Mouse (Mus musculus) embryonic fibroblast, embryonic 13.5 days (primary cell): ENCODE measurements around the gene Trim39. TPM values are rescaled to one million over a fixed set of nuclear protein-coding genes. Genes with fewer than 3 reads are reported as not detected.
"Not testable (repeated sequence)": the region's sequence is repeated elsewhere in the genome, so short reads cannot be mapped to it uniquely, and the experiment has no call there.

Experiments used
- H3K27ac ChIP-seq: 2 replicates; pipeline ENCODE4 v1.5.1; 2012; ENCODE audit warnings: low read length, control low read depth, inconsistent platforms; ENCODE audit not compliant: insufficient read depth
- H3K4me1 ChIP-seq: 2 replicates; pipeline ENCODE4 v1.6.1; 2011; ENCODE audit warnings: low read length; ENCODE audit not compliant: control insufficient read depth, insufficient read depth
- H3K4me3 ChIP-seq: 2 replicates; pipeline ENCODE4 v1.5.1; 2011; ENCODE audit warnings: mild to moderate bottlenecking, control low read depth, low read length; ENCODE audit not compliant: insufficient read depth
- CTCF ChIP-seq: IDR thresholded peaks from 2 replicates; pipeline ENCODE4 v1.5.1; 2011; ENCODE audit warnings: mild to moderate bottlenecking, control low read depth, low read length, moderate library complexity, borderline replicate concordance; ENCODE audit not compliant: insufficient read depth
- POLR2A ChIP-seq: IDR thresholded peaks from 2 replicates; pipeline ENCODE4 v1.6.1; 2011; ENCODE audit warnings: low read depth, mild to moderate bottlenecking, control low read depth, low read length, moderate library complexity
- polyA plus RNA-seq: library from polyadenylated mRNA; stranded (reverse); fragments of >200 nt; gene quantifications from 2 replicates; pipeline ENCODE4 v1.2.4, GENCODE M21; 2011; ENCODE audit warnings: low read depth; ENCODE audit not compliant: missing spikeins, insufficient read length

Trim39 gene
- polyA plus RNA-seq, 1 experiment: 13.2 TPM

GRCm38 (mm10) chr17:36252250-36252876 is 19.7 kb downstream of the Trim39 start:
- Histone ChIP-seq H3K4me1 (no peaks in the 10 kb centered on the region), H3K4me3 (peak overlapping the region; percentile 13; the same call in 1 of the 2 replicates), H3K27ac (no peak overlapping the region)
- TF ChIP-seq POLR2A (no peak), CTCF (no peak)

- no peak overlapping the region for H3K27ac ChIP-seq
- TF ChIP-seq POLR2A: no peak
- no peak overlapping the region for H3K4me3 ChIP-seq
- H3K4me1 ChIP-seq: no peaks in the 10 kb centered on the region
Observed at GRCm38 (mm10) chr17:36248886-36249285, 23.2 kb downstream of the Trim39 start.

DNA sequence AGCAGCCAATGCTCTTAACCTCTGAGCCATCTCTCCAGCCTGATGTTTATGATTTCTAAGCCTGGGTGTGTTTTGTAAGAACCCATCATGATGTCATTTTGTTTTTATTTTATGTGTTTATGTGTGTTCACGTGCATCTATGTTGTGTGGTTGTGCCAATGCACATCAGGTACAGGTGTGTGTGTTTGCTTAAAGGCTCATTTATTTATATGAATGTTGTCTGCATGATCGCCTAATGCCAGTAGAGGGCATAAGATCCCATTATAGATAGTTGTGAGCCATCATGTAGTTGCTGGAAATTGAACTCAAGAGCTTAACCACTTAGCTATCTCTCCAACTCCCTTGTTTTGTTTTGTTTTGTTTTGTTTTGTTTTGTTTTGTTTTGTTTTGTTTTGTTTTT is 26.3 kb downstream of the Trim39 start:
- Histone ChIP-seq H3K27ac (no peak overlapping the region), H3K4me3 (no peak overlapping the region), H3K4me1 (no peaks in the 10 kb centered on the region)
- TF ChIP-seq CTCF (no peak), POLR2A (no peak)

DNA sequence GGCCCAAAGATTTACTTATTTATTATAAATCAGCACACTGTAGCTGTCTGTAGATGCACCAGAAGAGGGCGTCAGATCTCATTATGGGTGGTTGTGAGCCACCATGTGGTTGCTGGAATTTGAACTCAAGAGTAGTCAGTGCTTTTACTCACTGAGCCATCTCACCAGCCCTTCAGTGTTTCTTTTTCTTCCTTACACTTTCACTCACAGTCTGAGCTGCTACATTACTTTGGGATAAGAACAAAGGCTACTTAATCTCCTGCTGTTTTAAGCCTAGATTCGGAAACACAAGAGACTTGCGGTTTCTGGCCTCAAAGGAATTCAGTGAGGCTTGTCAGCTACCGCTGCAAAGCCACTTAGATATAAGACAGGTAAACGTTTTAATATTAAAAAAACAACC is 28.0 kb downstream of the Trim39 start:
- H3K4me1 ChIP-seq: no peaks in the 10 kb centered on the region
- H3K4me3 ChIP-seq: no peak overlapping the region
- no peak for TF ChIP-seq POLR2A
- no peak for TF ChIP-seq CTCF
- no peak overlapping the region for H3K27ac ChIP-seq

DNA sequence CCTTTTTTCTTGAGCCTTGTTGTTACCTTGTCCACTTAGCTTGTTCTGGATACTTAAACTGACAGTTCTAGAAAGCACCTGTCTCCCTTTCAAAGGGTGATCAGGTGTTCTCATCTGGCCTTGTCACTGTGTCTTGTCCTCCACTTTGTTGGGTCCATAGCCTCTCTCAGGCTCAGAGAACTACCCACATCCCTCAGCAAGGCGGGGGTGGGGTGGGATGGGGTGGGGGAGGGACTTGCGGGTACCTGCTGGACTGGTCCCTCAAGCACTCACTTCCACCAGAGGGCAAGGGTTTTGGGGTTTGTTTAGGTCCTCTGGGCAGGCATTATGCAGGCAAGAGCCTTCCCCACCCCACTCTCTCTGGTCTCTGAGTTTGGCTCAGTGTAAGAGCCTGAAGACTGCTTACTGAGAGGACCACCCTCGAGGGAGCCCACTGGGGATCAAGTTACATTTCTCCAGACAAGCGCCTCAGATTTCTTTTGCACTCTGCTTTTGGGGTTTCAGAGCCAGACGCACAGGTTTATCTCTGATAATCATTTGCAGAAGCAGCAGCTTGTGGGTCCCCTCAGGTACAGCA is 31.3 kb downstream of the Trim39 start:
- Histone ChIP-seq H3K4me1 (no peaks in the 10 kb centered on the region), H3K27ac (no peak overlapping the region), H3K4me3 (no peak overlapping the region)
- TF ChIP-seq CTCF (no peak), POLR2A (no peak)

GRCm38 (mm10) chr17:36237321-36237921 is 34.6 kb downstream of the Trim39 start:
- 0 out of 2 replicates have a peak overlapping the region, but pooled peaks have one; percentile 14 for H3K27ac ChIP-seq

DNA sequence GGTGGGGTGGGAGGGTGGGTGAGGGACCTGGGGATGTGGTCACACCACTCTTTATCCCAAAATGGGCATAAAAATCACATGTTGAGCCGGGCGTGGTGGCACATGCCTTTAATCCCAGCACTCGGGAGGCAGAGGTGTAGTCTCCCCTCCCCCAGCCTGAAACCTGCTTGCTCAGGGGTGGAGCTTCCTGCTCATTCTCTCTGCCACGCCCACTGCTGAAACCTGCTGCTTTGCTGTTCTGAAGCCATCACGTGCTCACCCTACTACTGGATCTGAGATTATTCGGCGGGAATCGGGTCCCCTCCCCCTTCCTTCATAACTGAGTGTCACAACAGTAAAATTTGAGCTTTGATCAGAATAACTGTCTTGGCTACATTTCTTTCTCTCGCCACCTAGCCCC is 36.7 kb downstream of the Trim39 start:
- H3K4me3 ChIP-seq, H3K27ac ChIP-seq, H3K4me1 ChIP-seq: not testable (repeated sequence)

More at GRCm38 (mm10) chr17:36237321-36237921, 34.6 kb downstream of the Trim39 start:
- Histone ChIP-seq H3K4me3 (peak overlapping the region; percentile 34), H3K4me1 (no peaks in the 10 kb centered on the region)
- TF ChIP-seq CTCF: no peak
- TF ChIP-seq POLR2A: 0 out of 2 replicates have a peak, but pooled peaks have one; percentile 33

GRCm38 (mm10) chr17:36233572-36233971 is 38.5 kb downstream of the Trim39 start:
- Histone ChIP-seq H3K27ac (no peak overlapping the region), H3K4me3 (no peak overlapping the region)
- TF ChIP-seq POLR2A: no peak
- TF ChIP-seq CTCF: no peak

DNA sequence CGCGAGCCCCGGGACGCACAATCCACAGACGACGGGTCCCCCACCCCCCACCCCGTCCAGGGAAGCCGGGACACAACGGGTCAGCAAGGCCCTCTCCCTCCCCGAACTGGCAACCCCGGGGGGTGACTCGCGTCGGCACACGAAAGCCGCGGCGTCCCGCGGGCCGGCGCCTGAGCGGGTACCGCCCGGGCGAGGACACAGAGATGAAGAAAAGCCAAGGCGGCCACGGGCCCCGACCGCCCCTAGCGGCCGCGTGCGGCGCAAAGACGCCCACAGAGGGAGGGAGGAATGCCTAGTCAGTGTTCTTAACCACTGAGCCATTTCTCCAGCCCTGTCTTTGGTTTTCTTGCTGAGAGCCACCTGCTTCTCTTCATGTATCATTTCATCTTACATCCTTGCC is 40.7 kb downstream of the Trim39 start:
- no peak overlapping the region for H3K4me3 ChIP-seq
- no peak overlapping the region for H3K27ac ChIP-seq
- TF ChIP-seq POLR2A (no peak), CTCF (peak; percentile 52; the same call in 1 of the 2 replicates)
- no peaks in the 10 kb centered on the region for H3K4me1 ChIP-seq

More at GRCm38 (mm10) chr17:36233572-36233971, 38.5 kb downstream of the Trim39 start:
- H3K4me1 ChIP-seq: no peaks in the 10 kb centered on the region

DNA sequence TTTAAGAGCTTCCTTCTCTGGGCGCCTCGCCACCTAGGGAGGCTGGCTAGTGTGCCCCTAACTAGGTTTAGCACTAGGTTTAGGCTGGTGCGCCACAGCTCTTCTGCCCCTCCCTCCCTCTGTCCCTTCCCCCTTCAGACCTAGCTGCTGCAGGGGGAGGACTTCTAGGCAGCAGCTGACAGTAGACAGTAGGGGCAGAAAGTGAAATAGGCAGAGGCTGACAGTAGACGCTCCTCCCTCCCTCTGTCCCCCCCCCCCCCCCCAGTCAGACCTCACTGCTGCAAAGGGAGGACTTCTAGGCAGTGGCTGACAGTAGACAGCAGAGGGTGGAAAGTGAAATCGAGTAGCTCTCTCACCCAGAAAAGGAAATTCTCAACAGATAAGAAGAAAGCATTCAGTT is 43.0 kb downstream of the Trim39 start:
- Histone ChIP-seq H3K4me3 (no peak overlapping the region), H3K27ac (no peak overlapping the region), H3K4me1 (no peaks in the 10 kb centered on the region)
- TF ChIP-seq POLR2A: no peak
- no peak for TF ChIP-seq CTCF

DNA sequence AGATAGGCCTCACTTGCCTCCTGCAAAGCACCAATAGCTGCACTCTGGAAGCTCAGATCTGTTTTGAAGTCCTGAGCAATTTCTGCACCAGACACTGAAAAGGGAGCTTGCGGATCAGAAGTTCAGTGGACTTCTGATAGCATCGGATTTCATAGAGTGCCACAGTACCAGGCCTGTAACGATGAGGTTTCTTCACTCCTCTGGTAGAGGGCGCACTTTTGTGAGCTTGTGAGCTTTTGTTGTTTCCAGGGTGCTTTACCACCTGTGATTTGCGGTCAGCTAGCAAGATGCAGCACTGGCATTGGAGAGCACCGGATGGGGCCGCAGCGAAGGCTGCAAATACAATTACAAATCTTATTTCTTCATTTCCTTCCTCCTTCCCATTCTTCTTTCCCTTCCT is 45.1 kb downstream of the Trim39 start:
- TF ChIP-seq CTCF (no peak), POLR2A (no peak)
- Histone ChIP-seq H3K4me1 (no peaks in the 10 kb centered on the region), H3K4me3 (no peak overlapping the region), H3K27ac (no peak overlapping the region)
